Mouse (Mus musculus) liver, embryonic 16.5 days (tissue): ENCODE data around the gene Pcx. TPM values are rescaled to one million over a fixed set of nuclear protein-coding genes. Genes with fewer than 3 reads are reported as not detected.
A peak's percentile ranks its signal among the peaks of the same experiment; 100 is the strongest.

Source experiments
- ATAC-seq: fragments of 200-750 bp; cut with Nextera tagmentation; 2 replicates; pipeline ENCODE4 v1.8.0; 2017; ENCODE audit warnings: low read depth, mild to moderate bottlenecking, moderate number of reproducible peaks, moderate library complexity
- H3K27ac ChIP-seq: fragments of 300-500 bp; sonication (generic); 2 replicates; pipeline ENCODE4 v1.5.1; 2014; ENCODE audit warnings: mild to moderate bottlenecking, low read length
- H3K27me3 ChIP-seq: fragments of 300-500 bp; sonication (generic); 2 replicates; pipeline ENCODE4 v1.6.1; 2014; ENCODE audit warnings: low read depth, low read length, mixed read lengths; ENCODE audit not compliant: control insufficient read depth, insufficient read depth
- H3K36me3 ChIP-seq: fragments of 300-500 bp; sonication (generic); 2 replicates; pipeline ENCODE4 v1.6.1; 2014; ENCODE audit warnings: mild to moderate bottlenecking; ENCODE audit not compliant: control insufficient read depth, insufficient read depth
- H3K4me1 ChIP-seq: fragments of 300-500 bp; sonication (generic); 2 replicates; pipeline ENCODE4 v1.6.1; 2014; ENCODE audit warnings: low read depth, low read length, mixed read lengths; ENCODE audit not compliant: control insufficient read depth
- H3K4me2 ChIP-seq: fragments of 300-500 bp; sonication (generic); 2 replicates; pipeline ENCODE4 v1.6.1; 2014; ENCODE audit warnings: low read depth, low read length, mixed read lengths
- H3K4me3 ChIP-seq: fragments of 300-500 bp; sonication (generic); 2 replicates; pipeline ENCODE4 v1.5.1; 2014; ENCODE audit warnings: low read depth, mild to moderate bottlenecking, low read length
- H3K9ac ChIP-seq: fragments of 300-500 bp; sonication (generic); 2 replicates; pipeline ENCODE4 v1.6.1; 2014; ENCODE audit warnings: low read depth, low read length
- H3K9me3 ChIP-seq: fragments of 300-500 bp; sonication (generic); replicated peaks from 2 replicates; pipeline ENCODE4 v1.6.1; 2016; ENCODE audit warnings: low read length; ENCODE audit not compliant: control insufficient read depth
- WGBS: fragments of 180-500 bp; shearing (Covaris S2); extraction: QIAGEN DNeasy Blood & Tissue Kit; methylation state at CpG from one replicate; pipeline ENCODE4 v1.1.7; 2014; ENCODE audit not compliant: insufficient replicate concordance; 5-methylcytosine and 5-hydroxymethylcytosine counted together
- polyA plus RNA-seq: library from polyadenylated mRNA; unstranded; fragments of >200 nt; fragmentation: Nextera tagmentation; extraction: Ambion mirVana; gene quantifications from 2 replicates; pipeline ENCODE4 v1.2.1, GENCODE M21; 2015

The Pcx gene
- polyA plus RNA-seq, 1 experiment from 2014 or later = 118 TPM

GRCm38 (mm10) chr19:4596071-4596470, 85.8 kb downstream of the Pcx start:
- no peak overlapping the region for H3K4me3 ChIP-seq
- no peaks in the 10 kb centered on the region for H3K36me3 ChIP-seq
- H3K27ac ChIP-seq = no peak overlapping the region
- no peaks in the 10 kb centered on the region for H3K27me3 ChIP-seq
- H3K4me2 ChIP-seq = no peak overlapping the region
- 52% methylated on average over 2 of the region's 2 CpGs for WGBS
- H3K9ac ChIP-seq = no peak overlapping the region
- no peaks in the 10 kb centered on the region for H3K9me3 ChIP-seq
- ATAC-seq = no peak
- no peaks in the 10 kb centered on the region; the same call in 1 of the 2 replicates for H3K4me1 ChIP-seq

GRCm38 (mm10) chr19:4602459-4602858, 92.2 kb downstream of the Pcx start:
- Histone ChIP-seq H3K4me3 (no peak overlapping the region), H3K36me3 (0 out of 2 replicates have a peak, but pooled peaks cover 2% of the 10 kb centered on the region), H3K4me1 (peaks cover 13% of the 10 kb centered on the region), H3K4me2 (no peak overlapping the region), H3K27me3 (no peaks in the 10 kb centered on the region), H3K9ac (no peak overlapping the region), H3K9me3 (no peaks in the 10 kb centered on the region), H3K27ac (no peak overlapping the region)
- 84% methylated on average over 20 of the region's 20 CpGs for WGBS
- no peak for ATAC-seq

GRCm38 (mm10) chr19:4603801-4604723, 93.8 kb downstream of the Pcx start:
- no peak overlapping the region for H3K4me2 ChIP-seq
- H3K4me1 ChIP-seq = peaks cover 13% of the 10 kb centered on the region
- peak overlapping the region; percentile 20; the same call in 1 of the 2 replicates for H3K9ac ChIP-seq
- H3K9me3 ChIP-seq = no peaks in the 10 kb centered on the region
- H3K36me3 ChIP-seq = 0 out of 2 replicates have a peak, but pooled peaks cover 2% of the 10 kb centered on the region
- H3K27ac ChIP-seq = no peak overlapping the region
- WGBS = 41% methylated on average over 24 of the region's 24 CpGs
- peak; percentile 53 for ATAC-seq
- H3K4me3 ChIP-seq = no peak overlapping the region
- H3K27me3 ChIP-seq = no peaks in the 10 kb centered on the region

GRCm38 (mm10) chr19:4605654-4606053, 95.4 kb downstream of the Pcx start:
- H3K9me3 ChIP-seq = no peaks in the 10 kb centered on the region

GRCm38 (mm10) chr19:4607406-4607805, 97.1 kb downstream of the Pcx start:
- Histone ChIP-seq H3K36me3 (no peaks in the 10 kb centered on the region), H3K9me3 (no peaks in the 10 kb centered on the region), H3K9ac (no peak overlapping the region), H3K4me3 (no peak overlapping the region), H3K27me3 (no peaks in the 10 kb centered on the region), H3K4me1 (peaks cover 13% of the 10 kb centered on the region), H3K27ac (no peak overlapping the region), H3K4me2 (no peak overlapping the region)
- no peak for ATAC-seq
- 79% methylated on average over 12 of the region's 12 CpGs for WGBS

More at GRCm38 (mm10) chr19:4605654-4606053, 95.4 kb downstream of the Pcx start:
- Histone ChIP-seq H3K27me3 (no peaks in the 10 kb centered on the region), H3K4me1 (peaks cover 13% of the 10 kb centered on the region), H3K4me3 (no peak overlapping the region), H3K9ac (no peak overlapping the region), H3K4me2 (no peak overlapping the region), H3K27ac (no peak overlapping the region), H3K36me3 (0 out of 2 replicates have a peak, but pooled peaks cover 2% of the 10 kb centered on the region)
- whole genome bisulfite sequencing = 85% methylated on average over 4 of the region's 4 CpGs
- ATAC-seq = no peak

GRCm38 (mm10) chr19:4608511-4608910, 98.2 kb downstream of the Pcx start:
- Histone ChIP-seq H3K9ac (no peak overlapping the region), H3K4me1 (peaks cover 13% of the 10 kb centered on the region), H3K27me3 (no peaks in the 10 kb centered on the region), H3K27ac (no peak overlapping the region), H3K4me2 (no peak overlapping the region), H3K4me3 (no peak overlapping the region), H3K36me3 (no peaks in the 10 kb centered on the region), H3K9me3 (no peaks in the 10 kb centered on the region)
- WGBS = 69% methylated on average over 4 of the region's 4 CpGs
- ATAC-seq = no peak

GRCm38 (mm10) chr19:4610109-4610508, 99.8 kb downstream of the Pcx start:
- no peak overlapping the region for H3K4me3 ChIP-seq
- H3K4me1 ChIP-seq = peaks cover 8% of the 10 kb centered on the region
- no peaks in the 10 kb centered on the region for H3K9me3 ChIP-seq
- H3K4me2 ChIP-seq = no peak overlapping the region
- H3K27me3 ChIP-seq = peaks cover 7% of the 10 kb centered on the region
- no peak for ATAC-seq
- 57% methylated on average over 4 of the region's 4 CpGs for WGBS
- no peak overlapping the region for H3K27ac ChIP-seq
- H3K9ac ChIP-seq = no peak overlapping the region
- H3K36me3 ChIP-seq = no peaks in the 10 kb centered on the region

- no peak for ATAC-seq
- Histone ChIP-seq H3K27me3 (peaks cover 12% of the 10 kb centered on the region), H3K4me1 (peaks cover 19% of the 10 kb centered on the region), H3K27ac (no peak overlapping the region), H3K36me3 (no peaks in the 10 kb centered on the region), H3K9me3 (no peaks in the 10 kb centered on the region), H3K9ac (no peak overlapping the region), H3K4me2 (no peak overlapping the region), H3K4me3 (no peak overlapping the region)
- WGBS = 81% methylated on average over 19 of the region's 19 CpGs
Measured at GRCm38 (mm10) chr19:4612181-4612961, 102.1 kb downstream of the Pcx start.
